Mouse (Mus musculus): ENCODE measurements around the gene Lama2. TPM values are rescaled to one million over a fixed set of nuclear protein-coding genes. Genes with fewer than 3 reads are reported as not detected.

Gene Lama2
- total RNA-seq, 2 experiments from 2014 or later: 9.6 to 12.1 TPM

- no peak for DNase-seq (ENCODE audit: extremely low spot score in 1 of 2, low spot score in 1 of 2)
Observed at GRCm38 (mm10) chr10:27193986-27194908, 425.3 kb downstream of the Lama2 start.

GRCm38 (mm10) chr10:27188630-27189365 is 430.8 kb downstream of the Lama2 start:
- DNase-seq (ENCODE audit: extremely low spot score in 1 of 2, low spot score in 1 of 2): no peak

- no peak for DNase-seq (ENCODE audit: extremely low spot score in 1 of 2, low spot score in 1 of 2)
Observed at GRCm38 (mm10) chr10:27184185-27184584, 435.4 kb downstream of the Lama2 start.

GRCm38 (mm10) chr10:27174271-27174670 is 445.3 kb downstream of the Lama2 start:
- no peak for DNase-seq (ENCODE audit: extremely low spot score in 1 of 2, low spot score in 1 of 2)

GRCm38 (mm10) chr10:27164738-27165137 is 454.8 kb downstream of the Lama2 start:
- DNase-seq (ENCODE audit: extremely low spot score in 1 of 2, low spot score in 1 of 2): no peak

GRCm38 (mm10) chr10:27162364-27162763 is 457.2 kb downstream of the Lama2 start:
- DNase-seq (ENCODE audit: extremely low spot score in 1 of 2, low spot score in 1 of 2): no peak

- DNase-seq (ENCODE audit: extremely low spot score in 1 of 2, low spot score in 1 of 2): no peak
Observed at GRCm38 (mm10) chr10:27150220-27150619, 469.3 kb downstream of the Lama2 start.

- no peak for DNase-seq (ENCODE audit: extremely low spot score in 1 of 2, low spot score in 1 of 2)
Observed at GRCm38 (mm10) chr10:27140422-27140821, 479.1 kb downstream of the Lama2 start.

- no peak for DNase-seq (ENCODE audit: extremely low spot score in 1 of 2, low spot score in 1 of 2)
Observed at GRCm38 (mm10) chr10:27135768-27136167, 483.8 kb downstream of the Lama2 start.

- peak; percentile 22 to 37 for DNase-seq (ENCODE audit: extremely low spot score in 1 of 2, low spot score in 1 of 2)
Observed at GRCm38 (mm10) chr10:27133135-27133534, 486.4 kb downstream of the Lama2 start.

GRCm38 (mm10) chr10:27127454-27127853 is 492.1 kb downstream of the Lama2 start:
- no peak for DNase-seq (ENCODE audit: extremely low spot score in 1 of 2, low spot score in 1 of 2)

GRCm38 (mm10) chr10:27123763-27124162 is 495.8 kb downstream of the Lama2 start:
- no peak for DNase-seq (ENCODE audit: extremely low spot score in 1 of 2, low spot score in 1 of 2)

- DNase-seq (ENCODE audit: extremely low spot score in 1 of 2, low spot score in 1 of 2): no peak
Observed at GRCm38 (mm10) chr10:27117815-27118214, 501.7 kb downstream of the Lama2 start.

GRCm38 (mm10) chr10:27116938-27117647 is 502.5 kb downstream of the Lama2 start:
- no peak for DNase-seq (ENCODE audit: extremely low spot score in 1 of 2, low spot score in 1 of 2)

- DNase-seq (ENCODE audit: extremely low spot score in 1 of 2, low spot score in 1 of 2): no peak
Observed at GRCm38 (mm10) chr10:27114131-27114530, 505.4 kb downstream of the Lama2 start.

GRCm38 (mm10) chr10:27103811-27104210 is 515.7 kb downstream of the Lama2 start:
- peak; percentile 10 to 13 for DNase-seq (ENCODE audit: extremely low spot score in 1 of 2, low spot score in 1 of 2)

- no peak for DNase-seq (ENCODE audit: extremely low spot score in 1 of 2, low spot score in 1 of 2)
Observed at GRCm38 (mm10) chr10:27101800-27102353, 517.7 kb downstream of the Lama2 start.

GRCm38 (mm10) chr10:27077113-27077512 is 542.4 kb downstream of the Lama2 start:
- no peak for DNase-seq (ENCODE audit: extremely low spot score in 1 of 2, low spot score in 1 of 2)

- no peak for DNase-seq (ENCODE audit: extremely low spot score in 1 of 2, low spot score in 1 of 2)
Observed at GRCm38 (mm10) chr10:27068794-27069435, 550.6 kb downstream of the Lama2 start.

GRCm38 (mm10) chr10:27063671-27064070 is 555.9 kb downstream of the Lama2 start:
- no peak for DNase-seq (ENCODE audit: extremely low spot score in 1 of 2, low spot score in 1 of 2)
